Mouse (Mus musculus): Measurements from ENCODE around the gene S100a10.

DNA sequence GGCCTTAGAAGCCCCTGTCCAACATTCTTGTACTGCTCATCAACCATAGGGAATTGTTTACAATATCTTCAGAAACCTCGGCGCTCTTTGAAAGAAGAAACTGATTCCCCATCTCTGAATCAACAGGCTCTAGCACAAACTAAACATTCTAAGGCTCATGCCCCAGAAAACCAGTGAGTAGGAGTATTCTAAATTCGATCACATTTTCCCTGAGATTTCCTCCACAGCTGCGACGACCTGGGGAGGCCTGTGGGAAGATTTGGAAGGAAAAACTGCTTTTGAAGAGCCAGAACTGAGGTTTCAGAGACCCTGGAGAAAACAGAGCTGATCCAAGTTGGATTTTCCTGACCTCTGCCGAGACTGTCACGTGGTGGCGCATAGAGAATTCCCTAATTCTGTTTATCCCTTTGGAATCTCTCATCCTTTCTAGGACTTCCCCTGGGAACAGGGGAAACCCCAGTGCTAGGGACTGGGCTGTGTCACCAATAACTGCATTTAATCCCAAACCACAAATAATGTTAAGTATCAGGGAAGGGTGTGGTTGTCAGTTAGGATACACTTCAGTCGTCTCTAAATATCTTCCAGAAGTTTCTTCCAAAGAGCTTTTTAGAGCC, 1.0 kb upstream of the S100a10 start:
- TF ChIP-seq CTCF (IDR thresholded peaks at IDR 0.05; ENCODE audit: low read depth), result no peak
- TF ChIP-seq EP300 (IDR thresholded peaks at IDR 0.05; ENCODE audit: low read depth), result no peak

Measured in heart, postnatal 0 days (tissue).